Mouse (Mus musculus) inflammation-experienced regulatory T-cells, adult 6 months (primary cell): ENCODE results near the gene Rnf157. TPM values are rescaled to one million over a fixed set of nuclear protein-coding genes. Genes with fewer than 3 reads are reported as not detected.
"Not testable (repeated sequence)": the region's sequence is repeated elsewhere in the genome, so short reads cannot be mapped to it uniquely, and the experiment has no call there.

Experiments
- ATAC-seq: one replicate; pipeline ENCODE4 v1.8.0; 2017
- polyA plus RNA-seq, 3 experiments: library from polyadenylated mRNA; unstranded; fragments of 100-300 nt; shearing (Covaris generic); gene quantifications; one replicate each; pipeline ENCODE4 v1.2.1; 2017

The Rnf157 gene
- polyA plus RNA-seq, 3 experiments from 2014 or later: 3.0 to 15.1 (median 8.5) TPM

DNA sequence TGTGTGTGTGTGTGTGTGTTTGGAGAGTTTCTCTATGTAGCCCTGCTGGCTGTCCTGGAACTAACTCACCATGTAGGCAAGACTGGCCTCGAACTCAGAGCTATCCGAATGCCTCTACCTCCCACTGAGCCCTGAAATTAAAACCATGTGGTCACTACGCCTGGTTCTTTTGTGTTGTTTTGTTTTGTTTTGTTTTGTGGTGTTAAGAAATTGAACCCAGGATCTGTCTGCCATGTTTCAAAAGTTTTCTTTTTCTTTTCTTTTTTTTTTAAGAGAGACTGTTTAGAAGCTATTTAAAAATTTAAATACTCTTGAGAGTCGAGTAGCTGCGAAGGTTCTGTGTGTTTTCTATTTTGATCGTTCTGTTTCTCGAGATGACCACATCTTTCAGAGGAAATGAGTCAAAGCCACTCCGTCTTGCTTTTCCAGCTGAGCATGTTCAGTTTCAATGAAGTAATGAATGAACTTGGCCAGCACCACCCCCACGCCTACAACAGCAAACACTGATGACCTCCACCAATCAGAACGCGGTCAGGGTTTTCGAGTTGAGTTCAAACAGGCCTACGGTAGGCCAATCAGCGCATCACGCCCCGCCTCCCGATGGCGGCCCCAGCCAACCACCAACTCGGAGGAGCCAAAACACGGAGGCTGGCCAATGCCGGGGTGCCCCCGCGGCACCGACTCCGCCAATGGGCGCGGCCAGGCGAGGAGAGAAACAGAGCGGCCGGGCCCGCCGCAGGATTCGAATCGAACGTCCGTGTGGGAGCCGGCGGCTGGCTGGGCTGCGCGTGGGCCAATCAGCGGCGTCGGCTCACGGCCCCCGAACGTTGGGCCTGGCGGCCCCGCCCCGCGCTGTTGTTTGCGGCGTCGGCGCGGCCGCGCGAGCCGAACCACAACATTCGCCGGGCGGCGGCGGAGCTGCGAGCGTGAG is 20.8 kb upstream of the Rnf157 start, which contains the start of gene Ubald2:
Ubald2 (plus strand) TSS at position 739 of the 931 bp plus-strand sequence.
- peak; percentile 93 for ATAC-seq

DNA sequence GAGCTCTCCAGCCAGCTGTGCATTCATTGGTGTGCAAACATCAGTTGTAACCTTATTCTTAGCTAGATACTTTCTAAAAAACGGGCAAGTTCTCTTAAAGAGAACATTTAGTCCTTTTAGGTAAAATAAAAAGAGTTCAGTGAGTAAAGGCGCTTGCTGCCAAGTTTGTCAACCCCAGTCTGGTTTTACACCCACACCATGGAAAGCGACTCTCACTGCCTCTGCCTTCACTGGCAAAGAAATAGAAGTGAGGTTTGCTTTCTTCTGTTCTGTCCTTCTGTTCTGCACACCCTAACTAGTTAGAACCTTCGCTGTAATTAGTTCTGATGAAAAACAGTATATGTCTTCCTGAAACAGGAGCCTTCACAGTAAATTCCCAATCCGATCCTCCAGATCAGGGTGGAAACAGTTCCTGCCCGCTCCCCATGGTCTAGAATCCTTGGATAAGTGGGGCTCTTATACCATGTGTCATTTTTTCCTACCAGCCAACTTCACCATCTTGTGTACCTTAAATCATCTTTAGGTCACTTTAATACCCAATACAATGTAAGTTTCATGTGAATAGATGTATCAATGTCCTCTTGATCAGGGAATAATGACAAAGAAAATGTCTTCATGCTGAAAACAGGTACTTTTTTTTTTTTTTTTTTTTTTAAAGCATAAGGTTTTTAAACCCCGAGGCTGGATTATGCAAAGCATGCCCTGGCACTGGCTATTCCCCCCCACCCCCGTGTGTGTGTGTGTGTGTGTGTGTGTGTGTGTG is 19.9 kb upstream of the Rnf157 start:
- no peak for ATAC-seq

DNA sequence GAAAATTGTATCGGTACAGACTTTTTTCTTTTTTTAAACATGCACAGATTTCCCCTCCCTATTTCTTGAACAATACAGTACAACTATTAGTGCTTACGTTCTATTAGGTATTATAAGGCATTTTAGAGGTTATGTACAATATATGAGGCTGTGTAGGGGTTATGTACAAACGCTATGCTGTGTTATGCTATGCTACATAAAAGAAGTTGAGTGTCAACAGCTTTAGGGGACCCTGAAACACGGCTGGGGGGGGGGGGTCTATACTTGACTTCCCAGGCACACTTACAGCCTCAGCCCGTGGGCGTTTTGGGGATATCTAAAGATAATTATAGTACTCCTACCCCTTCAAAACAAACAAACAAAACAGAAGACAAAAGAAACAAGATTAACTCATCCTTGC is 19.3 kb upstream of the Rnf157 start:
- ATAC-seq: no peak

DNA sequence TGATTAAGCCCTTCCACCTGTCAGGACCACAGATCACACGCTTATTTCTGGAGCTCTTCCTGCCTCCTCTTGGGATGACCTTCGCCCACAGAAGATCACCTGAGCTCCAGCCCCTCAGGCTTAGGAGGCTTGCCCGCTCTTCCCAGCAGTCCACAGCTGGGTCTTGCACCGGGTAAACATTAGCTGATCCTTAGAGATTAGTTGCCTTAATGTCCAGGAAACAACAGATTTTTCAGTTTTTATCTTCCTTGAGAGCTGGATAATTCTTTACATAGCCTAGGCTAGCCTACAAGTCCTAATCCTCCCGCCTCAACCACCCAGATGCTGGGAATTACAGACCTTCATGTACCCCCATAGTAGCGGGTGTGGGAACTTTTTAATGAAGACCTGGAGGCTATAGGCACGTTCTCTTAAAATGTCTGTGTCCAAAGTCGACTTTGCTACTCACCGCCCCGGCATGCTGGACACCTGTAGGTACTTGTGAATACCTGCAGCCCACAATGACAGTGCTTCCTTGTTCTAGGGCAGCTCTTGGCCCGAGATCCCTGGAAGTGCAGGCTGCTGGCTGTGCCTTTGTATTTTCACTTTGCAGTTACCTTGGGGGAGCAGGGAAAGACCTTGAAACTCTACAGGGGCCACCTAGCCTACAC is 18.7 kb upstream of the Rnf157 start:
- ATAC-seq: no peak

DNA sequence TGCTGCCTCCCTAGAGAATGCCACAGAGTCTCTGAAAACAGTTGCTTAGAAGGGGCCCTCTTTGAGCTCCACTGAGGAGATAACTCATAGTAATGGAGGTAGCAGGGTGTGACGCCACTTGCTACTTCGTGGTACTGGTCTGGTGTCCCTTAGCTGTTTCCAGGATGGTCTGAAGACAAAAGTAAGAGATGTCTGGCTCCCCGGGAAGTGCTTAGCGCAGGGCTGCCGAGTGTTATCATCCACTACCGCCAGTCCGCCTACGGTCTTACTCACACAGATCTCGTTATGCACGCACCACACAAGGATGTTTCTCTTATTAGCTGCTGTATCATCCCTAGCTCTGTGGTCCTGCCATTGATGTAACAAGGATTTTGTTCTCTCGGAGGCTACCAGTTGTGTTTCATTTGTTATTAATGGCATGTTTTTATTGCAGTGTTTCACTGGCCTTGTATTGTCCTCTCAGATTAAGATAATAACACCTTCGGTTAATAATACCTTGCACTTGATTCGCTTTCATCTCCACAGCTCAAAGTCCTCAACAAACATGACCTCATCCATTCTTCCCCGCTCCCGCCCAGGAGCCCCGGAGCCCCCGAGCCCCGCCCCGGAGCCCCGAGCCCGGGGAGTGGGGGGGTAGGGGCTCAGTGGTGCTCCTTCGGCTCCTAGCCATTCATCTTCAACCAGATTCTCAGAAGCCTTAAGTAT is 18.0 kb upstream of the Rnf157 start:
- ATAC-seq: no peak

DNA sequence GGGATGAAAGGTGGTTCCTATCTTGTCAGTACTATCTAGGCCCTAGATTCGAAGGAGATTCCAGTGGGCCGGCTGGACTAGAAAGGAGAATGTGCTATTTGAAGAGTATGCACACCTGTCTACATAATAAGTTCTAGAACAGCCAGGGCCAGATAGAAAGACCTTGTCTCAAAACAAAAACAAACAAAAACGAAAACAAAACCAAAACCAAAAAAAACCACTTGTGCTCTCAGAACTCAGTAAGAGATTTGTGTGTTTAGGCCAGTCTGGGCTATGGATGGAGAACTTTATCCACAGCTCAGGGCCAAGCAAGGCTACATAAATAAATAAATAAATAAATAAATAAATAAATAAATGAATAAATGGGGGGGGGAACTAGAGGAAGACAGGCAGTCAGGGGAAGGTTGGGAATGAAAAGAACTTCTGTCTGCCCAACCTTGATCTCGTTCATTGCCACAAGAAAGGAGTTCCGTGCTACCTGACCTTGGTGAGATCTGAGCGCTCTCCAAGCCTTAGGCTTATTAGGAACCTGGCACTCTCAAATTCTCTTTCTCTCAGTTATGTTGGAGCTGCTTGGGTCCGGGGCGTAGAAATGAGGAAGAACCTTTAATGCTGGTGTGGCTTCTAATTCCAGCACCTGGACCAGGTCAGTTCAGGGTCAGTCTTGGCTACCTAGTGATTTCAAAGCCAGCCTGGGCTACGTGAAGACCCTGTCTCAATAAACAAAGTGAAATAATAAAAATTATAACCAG is 17.2 kb upstream of the Rnf157 start:
- ATAC-seq: no peak

DNA sequence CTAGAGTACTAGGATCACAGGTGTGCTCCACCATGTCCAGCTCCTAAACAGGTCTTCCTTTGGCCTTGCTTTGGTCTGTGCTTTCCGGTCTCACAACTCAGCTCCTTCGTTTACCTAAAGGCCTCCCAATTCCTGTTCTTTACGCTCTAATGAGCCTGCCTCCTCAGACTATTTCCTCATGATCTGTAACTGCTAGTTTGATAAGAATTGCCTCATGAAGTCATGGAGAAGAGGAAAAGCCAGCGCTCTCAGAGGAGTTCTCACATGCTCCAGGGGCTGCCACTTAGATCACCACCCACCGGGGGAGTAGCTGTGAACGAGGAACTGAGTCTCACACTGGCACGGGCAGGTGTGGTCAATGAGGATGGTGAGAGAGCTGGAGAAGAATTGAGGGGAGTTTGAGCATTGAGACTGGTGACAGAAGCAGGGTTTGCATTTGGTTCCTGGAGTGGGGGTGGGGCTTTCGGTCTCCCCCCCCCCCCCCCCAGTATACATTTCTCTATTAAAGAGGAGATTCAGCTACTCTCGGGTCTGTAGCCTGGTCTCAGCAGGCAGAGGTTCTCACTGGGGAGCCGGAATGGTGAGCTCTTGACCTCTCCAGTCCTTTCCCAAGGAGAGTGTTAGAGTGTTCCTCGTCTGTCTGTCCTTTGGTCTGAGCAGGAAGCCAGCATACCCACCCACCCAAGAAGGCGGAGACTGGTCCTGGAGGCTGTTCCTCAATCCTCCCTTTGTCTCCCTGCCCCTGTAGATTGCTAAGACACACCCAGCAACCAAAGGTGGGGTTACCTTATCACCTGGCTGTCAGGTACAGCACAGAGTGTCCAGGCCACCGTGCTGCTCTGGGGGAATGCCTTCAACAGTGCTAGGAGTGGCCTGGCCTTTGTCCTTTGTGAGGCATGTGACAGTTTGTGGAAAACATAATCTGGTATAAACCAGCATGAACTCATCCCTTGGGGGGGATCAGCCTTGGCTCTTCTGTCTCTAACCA is 16.3 kb upstream of the Rnf157 start:
- no peak for ATAC-seq

DNA sequence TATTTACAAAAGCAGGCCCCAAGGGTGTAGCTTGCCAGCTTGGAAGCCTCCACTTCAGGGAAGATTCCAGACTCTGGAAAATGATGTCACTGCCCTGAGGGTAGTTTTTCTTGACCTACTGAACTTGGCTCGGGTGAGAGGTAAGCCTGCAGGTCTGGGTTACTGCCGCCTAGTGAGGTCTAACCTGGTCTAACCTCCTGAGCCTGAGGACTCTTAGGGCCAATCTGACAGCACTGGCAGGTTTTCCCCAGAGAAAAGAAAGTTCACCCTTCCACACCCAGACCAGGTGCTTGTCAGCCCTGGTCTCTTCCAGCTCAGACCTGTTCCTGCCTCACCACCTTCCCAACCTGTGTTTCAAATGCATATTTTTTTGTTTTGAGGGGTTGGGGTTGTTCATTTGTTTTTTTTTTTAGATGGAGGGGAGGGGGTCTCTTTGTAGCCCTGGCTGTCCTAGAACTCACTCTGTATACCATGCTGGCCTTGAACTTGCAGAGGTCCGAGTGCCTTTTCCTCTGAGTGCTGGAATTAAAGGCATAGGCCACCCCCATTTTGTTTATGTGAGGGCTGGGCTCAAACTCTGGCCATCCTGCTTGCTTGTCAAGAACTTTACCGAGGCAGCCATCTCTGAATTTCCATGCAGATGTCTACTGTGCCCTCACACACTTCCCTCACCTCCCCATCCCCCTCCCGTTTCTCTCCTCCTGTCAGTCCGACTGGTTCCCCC is 14.2 kb upstream of the Rnf157 start:
- ATAC-seq: no peak

DNA sequence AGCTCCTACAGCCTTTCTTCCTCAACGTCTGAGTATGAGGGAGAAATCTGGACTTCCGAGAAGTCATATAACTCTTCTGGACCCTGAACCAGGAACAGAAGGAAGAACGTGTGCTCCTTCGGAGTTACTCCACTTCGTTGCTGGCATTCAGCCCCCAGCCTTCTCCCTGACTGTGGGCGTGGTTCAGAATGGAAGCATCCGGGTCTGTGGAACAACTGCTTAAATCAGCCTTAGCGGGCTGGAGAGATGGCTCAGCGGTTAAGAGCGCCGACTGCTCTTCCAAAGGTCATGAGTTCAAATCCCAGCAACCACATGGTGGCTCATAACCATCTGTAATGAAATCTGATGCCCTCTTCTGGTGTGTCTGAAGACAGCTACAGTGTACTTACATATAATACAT is 13.5 kb upstream of the Rnf157 start:
- ATAC-seq: not testable (repeated sequence)

DNA sequence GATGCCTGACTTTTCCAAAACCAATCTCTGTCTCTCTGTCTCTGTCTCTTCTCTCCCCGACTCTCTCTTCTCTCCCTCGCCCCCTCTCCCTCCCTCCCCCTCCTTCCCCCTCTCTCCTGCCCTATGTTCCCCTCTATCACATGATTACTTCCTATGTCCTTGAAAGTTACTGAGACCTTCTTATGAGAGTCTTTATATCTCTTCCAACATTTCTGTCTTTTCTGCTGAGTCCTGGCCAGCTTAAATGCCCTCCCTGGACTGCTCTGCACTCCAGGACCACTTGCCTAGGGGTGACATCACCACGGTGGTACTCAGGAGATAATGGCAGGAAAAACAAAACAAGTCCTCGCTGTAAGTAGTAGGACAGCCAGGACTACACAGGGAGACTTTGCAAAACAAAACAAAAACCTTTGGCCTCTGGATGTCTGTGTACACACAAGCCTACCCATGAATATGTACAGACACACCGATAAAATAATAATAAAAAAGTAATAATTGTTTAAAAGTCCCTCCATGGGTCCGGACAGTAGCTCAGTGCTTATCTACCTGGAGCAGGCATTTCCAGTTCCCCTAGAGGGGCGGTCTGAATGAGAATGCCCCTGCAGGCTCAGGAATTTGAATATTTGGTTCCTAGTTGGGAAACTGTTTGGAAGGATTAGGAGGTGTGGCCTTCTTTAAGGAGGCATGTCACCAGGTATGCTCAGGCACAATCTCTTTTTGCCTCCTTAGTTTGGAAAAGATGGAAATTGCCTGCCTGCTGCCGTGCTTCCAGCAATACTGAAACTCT is 12.0 kb upstream of the Rnf157 start:
- no peak for ATAC-seq

DNA sequence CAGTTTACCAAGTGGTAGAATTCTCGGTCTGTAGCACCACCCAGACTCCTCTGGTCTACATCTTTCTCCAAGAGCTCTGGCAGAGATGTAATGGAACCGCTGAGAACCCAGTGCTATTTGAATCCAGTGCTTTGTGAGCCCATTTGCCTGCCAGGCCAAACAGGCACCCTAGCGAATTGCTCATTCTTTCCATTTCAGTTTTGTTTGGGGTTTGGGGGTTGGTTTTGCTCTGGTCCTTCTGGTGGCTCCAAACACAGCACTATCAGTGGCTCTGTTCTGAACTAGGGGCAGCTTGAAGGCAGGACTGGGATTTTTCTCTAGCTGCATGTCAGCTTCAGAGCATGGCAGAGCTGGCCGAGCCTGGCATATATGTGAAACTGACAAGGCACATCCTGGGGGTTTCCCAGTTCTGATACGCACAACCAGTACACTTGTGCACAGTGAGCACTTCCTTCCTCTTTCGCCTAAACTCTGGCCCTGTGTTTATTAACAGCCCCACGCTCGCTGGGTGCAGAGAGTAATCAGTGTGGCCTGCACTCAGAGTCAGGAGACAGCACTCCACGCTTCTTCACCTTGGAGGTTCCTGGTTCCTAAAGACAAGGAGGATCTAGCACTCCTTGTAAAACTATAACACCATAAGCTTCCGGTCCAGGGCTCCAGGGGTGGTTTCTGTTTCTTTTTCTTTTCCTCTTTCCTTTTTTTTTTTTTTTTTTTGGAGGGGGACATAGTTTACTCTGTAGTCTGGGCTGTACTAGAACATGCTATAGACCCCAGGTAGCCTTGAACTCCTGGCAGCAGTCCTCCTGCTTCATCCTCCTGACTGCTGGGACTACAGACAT is 11.2 kb upstream of the Rnf157 start:
- ATAC-seq: peak; percentile 98

DNA sequence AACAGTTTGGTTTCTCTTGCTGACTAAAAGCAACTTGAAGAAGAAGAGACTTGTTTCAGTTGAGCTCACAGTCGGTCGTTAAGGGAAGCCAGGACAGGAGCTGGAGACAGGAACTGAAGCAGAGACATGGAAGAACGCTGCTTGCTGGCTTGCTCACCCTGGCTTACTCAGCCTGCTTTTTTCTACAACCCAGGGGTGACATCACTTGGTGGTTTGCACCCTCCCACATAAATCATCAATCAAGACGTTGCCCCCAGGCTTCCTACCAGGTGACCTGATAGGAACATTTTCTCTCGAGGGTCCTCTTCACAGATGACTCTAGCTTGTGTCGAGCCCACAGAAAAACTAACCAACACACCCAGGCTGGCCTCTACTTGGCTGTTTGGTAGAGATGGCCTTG is 10.4 kb upstream of the Rnf157 start:
- ATAC-seq: no peak

DNA sequence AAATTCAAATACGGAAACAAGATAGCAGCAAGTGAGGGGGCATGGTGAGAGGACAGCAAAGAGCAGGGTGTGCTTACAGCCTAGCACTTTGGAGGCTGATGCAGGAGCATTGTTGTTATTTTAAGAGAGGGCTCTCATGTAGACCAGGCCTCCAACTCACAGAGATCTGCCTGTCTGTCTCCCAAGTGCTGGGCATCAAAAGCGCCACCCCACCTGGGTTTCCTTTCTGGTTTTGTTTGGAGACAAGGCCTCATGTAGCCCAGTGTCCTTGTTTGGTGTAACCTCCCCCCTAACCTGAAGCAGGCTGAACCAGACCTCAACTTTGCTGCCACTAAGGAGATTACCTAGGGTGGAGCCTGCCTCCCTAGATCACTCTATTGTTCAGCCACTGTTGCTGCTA is 9.7 kb upstream of the Rnf157 start:
- ATAC-seq: no peak

DNA sequence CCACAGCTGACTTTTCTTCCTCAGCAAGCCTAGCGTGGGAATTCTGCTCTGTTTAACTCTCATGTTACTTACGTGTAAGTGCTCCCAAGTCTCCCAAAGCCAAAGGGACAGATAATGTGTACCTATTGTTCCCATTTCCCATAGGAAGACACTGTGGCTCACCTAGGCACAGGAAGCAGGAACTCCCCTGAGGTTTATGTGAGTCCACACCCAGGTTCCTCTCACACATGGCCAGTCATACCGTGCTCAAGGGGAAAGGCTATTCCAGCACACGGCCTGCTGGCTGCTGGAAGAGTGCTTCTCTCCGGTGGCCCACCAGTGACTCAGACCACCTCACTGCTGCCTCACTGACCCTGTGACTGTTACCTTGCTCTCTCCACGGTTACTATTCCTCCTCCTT is 8.3 kb upstream of the Rnf157 start:
- no peak for ATAC-seq

DNA sequence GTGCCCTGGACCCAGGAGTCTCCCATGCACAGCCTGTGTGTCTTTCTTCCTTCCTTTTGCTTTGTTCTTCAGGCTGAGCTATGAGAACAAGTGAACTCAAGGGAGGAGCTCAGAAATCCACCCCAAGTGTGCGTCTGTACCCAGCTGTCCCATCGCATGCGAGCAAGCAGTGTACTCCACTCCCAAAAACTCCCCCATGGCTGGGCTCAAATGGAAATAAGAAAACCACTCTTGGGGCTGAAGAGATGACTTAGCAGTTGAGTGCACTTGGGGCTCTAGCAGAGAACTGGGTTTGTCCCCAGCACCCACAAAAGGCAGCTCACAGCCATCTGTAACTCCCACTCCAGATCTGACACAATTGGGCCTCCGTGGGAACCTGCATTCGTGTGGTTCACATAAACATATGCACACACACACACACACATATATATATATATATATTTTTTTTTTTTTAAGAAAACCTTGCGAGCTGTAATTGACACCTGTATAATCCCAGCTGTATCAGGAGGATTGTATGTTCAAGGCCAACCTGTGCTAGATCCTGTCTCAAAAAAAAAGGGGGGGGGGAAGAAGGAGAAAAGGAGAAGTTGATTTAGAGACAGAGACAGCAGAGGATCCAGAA is 6.1 kb upstream of the Rnf157 start:
- ATAC-seq: peak; percentile 44

DNA sequence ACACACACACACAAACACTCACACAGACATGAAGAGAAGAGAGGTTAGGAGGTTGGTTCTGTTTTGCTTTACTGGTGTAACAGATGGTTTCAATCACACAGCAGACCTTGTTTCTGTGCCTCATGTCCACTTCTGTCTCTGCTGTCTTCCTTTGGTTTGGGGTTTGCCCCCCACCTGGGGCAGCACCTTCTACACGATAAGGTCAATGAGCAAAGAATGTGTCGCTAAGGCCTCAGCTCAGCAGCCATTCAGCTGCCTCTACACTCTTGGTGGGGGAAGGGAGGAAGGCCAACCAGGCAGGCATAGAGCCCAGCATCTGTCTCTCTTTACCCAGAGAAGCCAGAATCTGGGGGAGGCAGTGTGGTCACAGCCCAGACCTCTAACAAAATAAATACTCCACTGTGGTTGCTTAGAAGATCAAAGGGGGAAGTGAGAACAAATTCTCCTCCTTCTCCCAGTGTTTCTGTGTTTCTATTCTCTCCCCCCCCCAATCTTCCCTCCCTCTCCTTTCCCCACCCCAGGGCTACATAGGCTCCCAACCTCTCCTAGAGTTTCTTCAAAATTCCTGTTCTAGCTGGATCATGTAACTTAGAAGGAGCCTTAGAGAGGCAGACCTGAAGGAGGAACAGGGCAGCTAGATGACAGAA is 5.5 kb upstream of the Rnf157 start:
- peak; percentile 37 for ATAC-seq

DNA sequence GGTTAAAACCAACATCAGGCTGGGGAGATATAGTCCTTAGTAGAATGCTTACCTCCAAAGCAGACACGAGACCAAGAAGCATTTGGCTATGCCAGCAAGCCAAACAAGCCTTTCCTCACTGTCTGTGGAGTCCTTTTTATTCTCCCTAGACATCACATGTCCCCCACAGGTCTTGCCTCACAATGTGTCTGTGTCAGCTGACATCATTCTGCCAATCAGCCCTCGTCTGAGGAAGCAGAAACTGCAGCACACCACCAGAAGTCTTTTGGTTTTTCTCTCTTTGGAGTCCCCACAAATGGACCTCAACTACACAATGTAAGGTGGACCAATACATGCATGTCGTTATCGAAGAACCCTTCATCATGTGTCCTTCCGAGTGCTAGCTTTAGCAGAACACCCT is 4.2 kb upstream of the Rnf157 start:
- no peak for ATAC-seq
